Mouse (Mus musculus) brain, embryonic 14.5 days (tissue): ENCODE results near the gene Crebrf. TPM values are rescaled to one million over a fixed set of nuclear protein-coding genes. Genes with fewer than 3 reads are reported as not detected.

Source experiments
- DNase-seq: peaks from one replicate; pipeline ENCODE4 v3.0.0-alpha.2; 2011; ENCODE audit warnings: low read depth
- CTCF ChIP-seq: fragments of 200-500 bp; IDR thresholded peaks from 2 replicates; pipeline ENCODE4 v1.5.1; 2012; ENCODE audit warnings: inconsistent platforms, mild to moderate bottlenecking, moderate library complexity, borderline replicate concordance; ENCODE audit not compliant: insufficient read depth, insufficient read length; ENCODE audit errors: extremely low read depth
- POLR2A ChIP-seq: fragments of 200-500 bp; IDR thresholded peaks from 2 replicates; pipeline ENCODE4 v1.6.1; 2012; ENCODE audit warnings: mild to moderate bottlenecking, inconsistent platforms, borderline replicate concordance; ENCODE audit not compliant: poor library complexity, insufficient read depth, insufficient read length, severe bottlenecking; ENCODE audit errors: extremely low read depth
- polyA plus RNA-seq: library from polyadenylated mRNA; depleted of rRNA; stranded (reverse); fragments of >200 nt; gene quantifications from 2 replicates; pipeline ENCODE4 v1.2.3, GENCODE M21; 2012; rRNA removed

Crebrf gene
- polyA plus RNA-seq, 1 experiment = 10.2 TPM

DNA sequence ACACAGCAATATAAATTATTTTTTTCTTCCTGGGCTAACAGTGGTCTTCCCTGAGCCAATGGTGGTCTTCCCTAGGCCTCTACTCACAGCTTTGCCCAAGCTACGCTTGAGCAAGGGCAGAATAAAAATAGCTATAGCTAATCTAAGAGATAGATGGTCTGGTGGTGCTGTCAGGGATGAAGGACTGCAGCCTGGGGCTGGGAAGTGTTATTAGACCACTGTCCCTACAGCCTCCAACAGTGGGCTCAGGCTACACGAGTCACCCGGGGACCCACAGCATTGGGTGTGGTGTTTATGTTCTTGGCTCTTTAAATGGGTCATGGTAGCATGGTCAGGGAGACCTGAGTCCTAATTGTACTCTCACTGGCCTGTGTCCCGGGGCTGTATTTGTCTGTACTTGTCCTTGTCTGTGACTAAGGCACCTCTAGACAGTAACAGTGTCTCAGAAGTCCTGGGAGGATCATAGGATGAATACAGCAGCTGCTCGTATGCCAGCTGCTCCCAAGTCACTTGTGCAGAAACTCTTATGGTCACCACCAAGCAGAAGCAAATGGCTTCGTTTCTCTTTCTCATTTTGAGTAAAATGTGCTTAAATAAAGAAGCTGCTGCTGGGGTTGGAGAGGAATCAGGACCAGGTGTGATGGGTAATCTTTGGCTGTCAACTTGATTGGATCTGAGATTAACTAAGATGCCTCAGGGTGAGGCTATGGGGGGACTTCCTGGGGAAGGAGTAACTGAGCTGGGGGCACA lies 82.1 kb downstream of the Crebrf start:
- no peak for DNase-seq
- TF ChIP-seq CTCF (no peak), POLR2A (no peak)

DNA sequence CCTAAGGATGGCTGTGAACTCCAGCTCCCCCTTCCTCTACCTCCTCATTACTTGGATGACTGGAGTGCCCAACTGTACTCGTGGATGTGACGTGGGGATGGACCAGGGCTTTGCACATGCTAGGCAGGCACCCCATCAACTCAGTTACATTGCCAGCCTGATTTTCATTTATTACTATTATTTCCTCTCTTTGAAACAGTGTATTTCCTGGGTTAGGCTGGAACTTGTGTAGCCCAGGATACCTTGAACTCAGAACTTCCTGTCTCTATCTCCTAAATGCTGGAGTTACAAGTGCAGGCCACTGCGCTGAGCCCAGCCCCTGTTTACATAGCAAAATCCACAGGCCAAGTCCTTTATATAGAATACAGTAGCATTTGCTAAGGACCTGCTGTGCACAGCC lies 87.4 kb downstream of the Crebrf start:
- TF ChIP-seq CTCF (no peak), POLR2A (no peak)
- no peak for DNase-seq

- no peak for TF ChIP-seq POLR2A
- no peak for TF ChIP-seq CTCF
- DNase-seq = no peak
Measured at GRCm38 (mm10) chr17:26812607-26813006, 97.2 kb downstream of the Crebrf start.

- TF ChIP-seq POLR2A = no peak
- TF ChIP-seq CTCF = no peak
- DNase-seq = no peak
Measured at GRCm38 (mm10) chr17:26813497-26813896, 98.0 kb downstream of the Crebrf start.

DNA sequence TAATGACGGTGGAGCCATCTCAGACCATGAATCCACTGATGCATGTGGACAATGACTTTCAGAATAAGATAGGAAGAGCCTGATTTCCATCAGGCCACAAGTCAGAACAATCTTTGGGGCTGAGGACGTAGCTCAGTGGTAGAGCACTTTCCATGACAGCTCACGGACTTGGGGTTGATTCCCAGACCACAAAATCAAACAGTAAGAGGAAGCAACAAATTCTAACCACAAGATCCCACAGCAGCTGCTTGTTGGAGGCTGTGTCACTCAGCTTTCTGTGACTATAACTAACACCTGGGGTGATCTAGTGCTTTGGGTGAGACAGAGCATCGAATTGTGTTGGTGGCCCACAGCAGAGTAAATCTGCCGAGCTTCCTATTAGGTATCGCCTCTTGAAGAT lies 101.4 kb downstream of the Crebrf start:
- no peak for DNase-seq
- TF ChIP-seq POLR2A = no peak
- no peak for TF ChIP-seq CTCF

GRCm38 (mm10) chr17:26817776-26818175 lies 102.3 kb downstream of the Crebrf start:
- TF ChIP-seq POLR2A = no peak
- TF ChIP-seq CTCF = no peak
- no peak for DNase-seq

DNA sequence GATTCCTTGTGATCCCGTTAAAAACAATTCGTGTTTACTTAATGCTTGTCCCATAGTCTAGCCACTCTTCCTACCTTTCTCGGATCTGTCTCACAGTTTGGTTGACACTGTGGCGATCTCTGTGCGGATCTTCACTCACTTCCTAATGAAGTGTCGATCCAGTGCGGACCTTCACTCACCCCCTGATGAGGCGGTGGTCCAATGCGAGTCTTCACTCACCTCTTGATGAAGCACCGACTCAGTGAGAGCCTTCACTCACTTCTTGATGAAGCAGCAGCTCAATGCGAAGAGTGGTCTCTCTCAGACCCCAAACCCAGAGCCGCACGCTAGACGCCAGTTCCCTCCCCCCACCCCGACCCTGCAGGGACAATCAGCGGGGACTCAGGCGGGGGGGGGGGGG lies 110.7 kb downstream of the Crebrf start:
- DNase-seq = no peak
- TF ChIP-seq CTCF (no peak), POLR2A (no peak)

Other genes with a start within 250 kb of the Crebrf start
- 193 and 218 TPM in 2 replicates for gene Ergic1, start 154.2 kb upstream of the Crebrf start, polyA plus RNA-seq
- gene Dusp1, start 153.5 kb upstream of the Crebrf start, polyA plus RNA-seq = 56.2 and 71.8 TPM in 2 replicates
- 79.1 and 125 TPM in 2 replicates for gene Atp6v0e, start 52.4 kb upstream of the Crebrf start, polyA plus RNA-seq
- 44.3 and 45.2 TPM in 2 replicates for gene Bnip1, start 65.4 kb downstream of the Crebrf start, polyA plus RNA-seq
- 0.04 TPM in 1 of 2 replicates, not detected in the other for gene Nkx2-5, start 129.4 kb downstream of the Crebrf start, polyA plus RNA-seq
- 9.9 and 15.7 TPM in 2 replicates for gene Kifc5b, start 201.4 kb downstream of the Crebrf start, polyA plus RNA-seq
- 50.0 and 66.4 TPM in 2 replicates for gene Phf1, start 217.4 kb downstream of the Crebrf start, polyA plus RNA-seq
- gene Cuta, start 223.9 kb downstream of the Crebrf start, polyA plus RNA-seq = 88.9 and 145 TPM in 2 replicates
- gene Syngap1, start 225.6 kb downstream of the Crebrf start, polyA plus RNA-seq = 120 and 136 TPM in 2 replicates